Mouse (Mus musculus) MEL (cell line): Measurements from ENCODE around the gene Ehf. TPM values are rescaled to one million over a fixed set of nuclear protein-coding genes. Genes with fewer than 3 reads are reported as not detected.

ENCODE experiments used
- DNase-seq: peaks from one replicate; pipeline ENCODE4 v3.0.0; 2011; ENCODE audit warnings: low read depth, low spot score
- H3K27ac ChIP-seq: 2 replicates; pipeline ENCODE4 v1.5.1; 2012; ENCODE audit warnings: low read depth, mild to moderate bottlenecking, control low read depth, low read length, moderate library complexity; ENCODE audit not compliant: control insufficient read depth
- H3K27me3 ChIP-seq, 2 experiments: fragments of 150-350 bp in 1 of 2; sonication (generic) in 1 of 2; 2 replicates each; pipeline ENCODE4 v1.6.1; 2012; ENCODE audit warnings: low read length in 2 of 2, mild to moderate bottlenecking in 2 of 2, improper control_type of control experiment in 1 of 2, moderate library complexity in 1 of 2; ENCODE audit not compliant: insufficient read depth in 2 of 2, control insufficient read depth in 1 of 2
- H3K36me3 ChIP-seq, 2 experiments: 2 replicates each; pipeline ENCODE4 v1.6.1; 2012 to 2014; ENCODE audit warnings: low read length in 2 of 2, improper control_type of control experiment in 1 of 2, inconsistent platforms in 1 of 2, mild to moderate bottlenecking in 1 of 2; ENCODE audit not compliant: insufficient read depth in 2 of 2, control insufficient read depth in 1 of 2
- H3K4me1 ChIP-seq, 2 experiments: fragments of 150-350 bp in 1 of 2; sonication (generic) in 1 of 2; 2 replicates each; pipeline ENCODE4 v1.6.1; 2012; ENCODE audit warnings: low read length in 2 of 2, improper control_type of control experiment in 1 of 2, mild to moderate bottlenecking in 1 of 2; ENCODE audit not compliant: insufficient read depth in 2 of 2, control insufficient read depth in 1 of 2
- H3K4me3 ChIP-seq, 2 experiments: fragments of 150-350 bp in 1 of 2; sonication (generic) in 1 of 2; 2 replicates each; pipeline ENCODE4 v1.5.1; 2012; ENCODE audit warnings: low read depth in 2 of 2, low read length in 2 of 2, mild to moderate bottlenecking in 2 of 2, moderate library complexity in 2 of 2, control low read depth in 1 of 2, improper control_type of control experiment in 1 of 2; ENCODE audit not compliant: control insufficient read depth in 1 of 2, insufficient read depth in 1 of 2
- H3K79me2 ChIP-seq: 2 replicates; pipeline ENCODE4 v1.6.1; 2012; ENCODE audit warnings: mild to moderate bottlenecking, low read length, moderate library complexity; ENCODE audit not compliant: control insufficient read depth, poor library complexity, insufficient read depth
- H3K9ac ChIP-seq: 2 replicates; pipeline ENCODE4 v1.6.1; 2012; ENCODE audit warnings: low read depth, mild to moderate bottlenecking, control low read depth, low read length, moderate library complexity; ENCODE audit not compliant: control insufficient read depth, poor library complexity, severe bottlenecking
- H3K9me3 ChIP-seq: fragments of 150-350 bp; sonication (generic); replicated peaks from 2 replicates; pipeline ENCODE4 v1.6.1; 2012; ENCODE audit warnings: mild to moderate bottlenecking, low read length, improper control_type of control experiment, moderate library complexity; ENCODE audit not compliant: insufficient read depth
- CHD2 ChIP-seq: IDR thresholded peaks from 2 replicates; pipeline ENCODE4 v1.6.1; 2011; ENCODE audit warnings: low read length, improper control_type of control experiment
- E2F4 ChIP-seq: IDR thresholded peaks from 2 replicates; pipeline ENCODE4 v1.6.1; 2011; ENCODE audit warnings: low read depth, low read length, improper control_type of control experiment, borderline replicate concordance
- KAT2A ChIP-seq: conservative IDR thresholded peaks from 2 replicates; pipeline ENCODE4 v1.6.1; 2012; ENCODE audit warnings: low read depth, low read length, improper control_type of control experiment, inconsistent platforms
- MAFK ChIP-seq: IDR thresholded peaks from 2 replicates; pipeline ENCODE4 v1.6.1; 2011; ENCODE audit warnings: low read depth, mild to moderate bottlenecking, low read length, improper control_type of control experiment, borderline replicate concordance
- MYB ChIP-seq: IDR thresholded peaks from 2 replicates; pipeline ENCODE4 v1.6.1; 2011; ENCODE audit warnings: mild to moderate bottlenecking, low read depth, low read length, improper control_type of control experiment
- MYC ChIP-seq: IDR thresholded peaks from 2 replicates; pipeline ENCODE4 v1.6.1; 2011; ENCODE audit warnings: low read depth, mild to moderate bottlenecking, low read length, improper control_type of control experiment, moderate library complexity
- NELFE ChIP-seq: IDR thresholded peaks from 2 replicates; pipeline ENCODE4 v1.6.1; 2011; ENCODE audit warnings: low read depth, low read length, improper control_type of control experiment
- NRF1 ChIP-seq: IDR thresholded peaks from 2 replicates; pipeline ENCODE4 v1.6.1; 2014; ENCODE audit warnings: low read depth, mild to moderate bottlenecking, inconsistent platforms, low read length, improper control_type of control experiment, moderate library complexity; ENCODE audit not compliant: poor library complexity, insufficient read depth, severe bottlenecking
- POLR2AphosphoS2 ChIP-seq: IDR thresholded peaks from 2 replicates; pipeline ENCODE4 v1.6.1; 2011; ENCODE audit warnings: low read length, improper control_type of control experiment
- POLR2AphosphoS5 ChIP-seq: IDR thresholded peaks from 2 replicates; pipeline ENCODE4 v1.6.1; 2012; ENCODE audit warnings: low read depth, borderline replicate concordance, mild to moderate bottlenecking, inconsistent platforms, low read length, moderate library complexity, mixed read lengths
- RAD21 ChIP-seq: IDR thresholded peaks from 2 replicates; pipeline ENCODE4 v1.6.1; 2011; ENCODE audit warnings: mild to moderate bottlenecking, low read depth, low read length, improper control_type of control experiment
- SMC3 ChIP-seq: IDR thresholded peaks from 2 replicates; pipeline ENCODE4 v1.6.1; 2011; ENCODE audit warnings: low read depth, low read length, improper control_type of control experiment
- TAL1 ChIP-seq: IDR thresholded peaks from 2 replicates; pipeline ENCODE4 v1.6.1; 2012; ENCODE audit warnings: mild to moderate bottlenecking, inconsistent platforms, low read length, moderate library complexity, mixed read lengths
- TBP ChIP-seq: IDR thresholded peaks from 2 replicates; pipeline ENCODE4 v1.8.0; 2011; ENCODE audit warnings: low read depth, low read length, improper control_type of control experiment
- TCF12 ChIP-seq: IDR thresholded peaks from 2 replicates; pipeline ENCODE4 v1.6.1; 2014; ENCODE audit warnings: low read depth, mild to moderate bottlenecking, inconsistent platforms, low read length, improper control_type of control experiment, moderate library complexity
- ZKSCAN1 ChIP-seq: IDR thresholded peaks from 2 replicates; pipeline ENCODE4 v1.6.1; 2012; ENCODE audit warnings: low read depth, mild to moderate bottlenecking, inconsistent platforms, low read length, improper control_type of control experiment, moderate library complexity
- polyA plus RNA-seq, 2 experiments: library from polyadenylated mRNA; stranded (reverse) in 1 of 2; unstranded in 1 of 2; fragments of >175 nt in 1 of 2; fragments of >200 nt in 1 of 2; gene quantifications; 2 replicates each; pipeline versions ENCODE4 v1.2.1 to v1.2.4; 2012; ENCODE audit warnings: low replicate concordance in 2 of 2, low read depth in 1 of 2; ENCODE audit not compliant: insufficient read length in 2 of 2, insufficient read depth in 1 of 2, missing spikeins in 1 of 2
- total RNA-seq: library from RNA; depleted of rRNA; stranded (reverse); fragments of 300-350 nt; gene quantifications from 2 replicates; pipeline ENCODE4 v1.2.3, GENCODE M21; 2012

The Ehf gene
- total and polyA plus RNA-seq, 3 experiments = not detected

DNA sequence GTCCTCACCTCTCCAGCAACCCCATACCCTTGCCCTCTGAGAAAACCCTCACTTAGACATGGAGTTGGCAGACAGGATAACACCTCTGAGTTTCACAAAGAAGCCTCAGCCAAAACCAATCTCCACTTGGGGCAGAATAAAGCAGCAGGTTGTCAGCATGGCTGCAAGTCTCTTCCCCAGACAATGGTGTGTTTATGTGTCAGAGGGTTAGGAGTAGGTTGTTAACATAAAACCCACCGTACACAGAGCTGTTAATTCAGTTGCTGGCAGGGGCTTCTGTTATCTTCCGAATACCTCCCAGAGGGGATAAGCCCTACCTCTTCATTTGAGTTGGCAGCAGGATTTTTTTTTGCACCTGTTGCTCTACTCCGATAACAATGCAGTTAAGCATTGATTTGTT lies 9.9 kb downstream of the Ehf start:
- H3K27ac ChIP-seq = no peak overlapping the region
- H3K9ac ChIP-seq = no peak overlapping the region
- H3K79me2 ChIP-seq = no peaks in the 10 kb centered on the region
- peaks cover 0 to 4% of the 10 kb centered on the region in 2 experiments; a peak in 1 of 4 replicates for H3K36me3 ChIP-seq
- no peak for DNase-seq
- H3K9me3 ChIP-seq = no peaks in the 10 kb centered on the region
- no peak for TF ChIP-seq NRF1
- TF ChIP-seq SMC3 = no peak
- no peak for TF ChIP-seq TCF12
- TF ChIP-seq MYC = no peak
- TF ChIP-seq ZKSCAN1 = no peak
- no peak for TF ChIP-seq TAL1
- no peak for TF ChIP-seq MYB
- no peak for TF ChIP-seq POLR2AphosphoS2
- TF ChIP-seq TBP = no peak
- H3K4me1 ChIP-seq = peaks cover 0 to 3% of the 10 kb centered on the region in 2 experiments; a peak in 2 of 4 replicates
- H3K4me3 ChIP-seq = no peak overlapping the region
- H3K27me3 ChIP-seq = peaks cover 10 to 18% of the 10 kb centered on the region in 2 experiments

DNA sequence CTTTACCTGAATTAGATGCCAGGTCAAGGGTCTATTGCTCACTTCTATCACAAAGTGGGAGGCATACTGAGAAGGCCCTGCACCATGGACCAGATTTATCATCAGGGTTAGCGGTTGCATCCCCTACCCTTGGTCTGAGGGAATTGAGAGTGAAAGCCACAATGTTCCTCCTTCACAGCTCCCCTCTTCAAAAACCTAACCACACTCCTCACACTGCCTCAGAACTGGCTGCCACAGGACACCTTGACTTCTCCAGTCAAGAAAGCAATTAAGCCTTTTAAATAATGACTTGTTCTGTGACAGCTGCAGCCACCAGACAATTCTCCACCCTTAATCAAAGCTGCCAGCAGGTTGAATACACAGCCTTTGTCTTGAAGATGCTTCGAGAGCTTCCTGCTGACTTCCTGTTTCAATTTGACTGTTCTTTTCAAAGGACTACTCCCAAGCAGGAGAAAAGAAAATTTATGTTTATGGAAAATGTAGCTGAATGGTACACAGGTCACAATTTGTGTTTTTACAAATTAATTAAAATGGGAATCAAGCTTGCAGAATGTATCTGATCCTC lies 12.3 kb downstream of the Ehf start:
- TF ChIP-seq TCF12 = no peak
- no peak for TF ChIP-seq E2F4
- TF ChIP-seq SMC3 = no peak
- no peak for TF ChIP-seq TAL1
- no peak for TF ChIP-seq MAFK
- TF ChIP-seq RAD21 = no peak
- TF ChIP-seq NELFE = no peak
- TF ChIP-seq POLR2AphosphoS5 = no peak
- no peak for TF ChIP-seq CHD2
- TF ChIP-seq MYB = no peak
- TF ChIP-seq TBP = no peak
- TF ChIP-seq KAT2A = no peak
- no peak for DNase-seq
- H3K4me1 ChIP-seq = no peaks in the 10 kb centered on the region

More for the DNA sequence above, 12.3 kb downstream of the Ehf start:
- peaks cover 13 to 16% of the 10 kb centered on the region in 2 experiments for H3K27me3 ChIP-seq
- H3K9ac ChIP-seq = no peak overlapping the region
- H3K4me3 ChIP-seq = no peak overlapping the region
- H3K79me2 ChIP-seq = no peaks in the 10 kb centered on the region
- H3K36me3 ChIP-seq = no peaks in the 10 kb centered on the region
- no peaks in the 10 kb centered on the region for H3K9me3 ChIP-seq
- H3K27ac ChIP-seq = no peak overlapping the region
